Mouse (Mus musculus) heart, postnatal 0 days (tissue): ENCODE measurements around the gene Flt3l. TPM values are rescaled to one million over a fixed set of nuclear protein-coding genes. Genes with fewer than 3 reads are reported as not detected.
A peak's percentile ranks its signal among the peaks of the same experiment; 100 is the strongest.

ENCODE experiments used
- ATAC-seq: fragments of 200-750 bp; cut with Nextera tagmentation; 2 replicates; pipeline ENCODE4 v1.8.0; 2017; ENCODE audit warnings: low read depth, moderate number of reproducible peaks, moderate library complexity; ENCODE audit not compliant: insufficient read depth
- DNase-seq: peaks from one replicate; pipeline ENCODE4 v3.0.0-alpha.2; 2016; ENCODE audit warnings: low spot score
- H3K27ac ChIP-seq: fragments of 300-500 bp; sonication (generic); 2 replicates; pipeline ENCODE4 v1.5.1; 2014; ENCODE audit warnings: low read depth, mild to moderate bottlenecking
- H3K27me3 ChIP-seq: fragments of 300-500 bp; sonication (generic); 2 replicates; pipeline ENCODE4 v1.6.1; 2014; ENCODE audit warnings: low read length, mixed read lengths; ENCODE audit not compliant: control insufficient read depth, insufficient read depth
- H3K36me3 ChIP-seq: fragments of 300-500 bp; sonication (generic); replicated peaks from 2 replicates; pipeline ENCODE4 v1.6.1; 2014; ENCODE audit warnings: low read length, mixed read lengths; ENCODE audit not compliant: control insufficient read depth, insufficient read depth
- H3K4me1 ChIP-seq: fragments of 300-500 bp; sonication (generic); 2 replicates; pipeline ENCODE4 v1.6.1; 2014; ENCODE audit warnings: antibody characterized with exemption; ENCODE audit not compliant: control insufficient read depth, insufficient read depth
- H3K4me2 ChIP-seq: fragments of 300-500 bp; sonication (generic); 2 replicates; pipeline ENCODE4 v1.6.1; 2014; ENCODE audit warnings: low read depth, mild to moderate bottlenecking, low read length, moderate library complexity
- H3K4me3 ChIP-seq: fragments of 300-500 bp; sonication (generic); 2 replicates; pipeline ENCODE4 v1.5.1; 2014; ENCODE audit warnings: low read depth, low read length
- H3K9ac ChIP-seq: fragments of 300-500 bp; sonication (generic); replicated peaks from 2 replicates; pipeline ENCODE4 v1.6.1; 2014; ENCODE audit warnings: low read depth, low read length, mixed read lengths
- H3K9me3 ChIP-seq: fragments of 300-500 bp; sonication (generic); replicated peaks from 2 replicates; pipeline ENCODE4 v1.6.1; 2016; ENCODE audit warnings: low read length; ENCODE audit not compliant: control insufficient read depth
- CTCF ChIP-seq: IDR thresholded peaks from 2 replicates; pipeline ENCODE4 v1.5.1; 2016; ENCODE audit warnings: antibody characterized with exemption, control low read depth, low read depth
- EP300 ChIP-seq: IDR thresholded peaks from 2 replicates; pipeline ENCODE4 v1.6.1; 2016; ENCODE audit warnings: antibody characterized with exemption, low read depth
- WGBS: fragments of 180-500 bp; shearing (Covaris S2); extraction: QIAGEN DNeasy Blood & Tissue Kit; methylation state at CpG from one replicate; pipeline ENCODE4 v1.1.7; 2014; 5-methylcytosine and 5-hydroxymethylcytosine counted together
- polyA plus RNA-seq: library from polyadenylated mRNA; unstranded; fragments of >200 nt; fragmentation: Nextera tagmentation; extraction: Ambion mirVana; gene quantifications from 2 replicates; pipeline ENCODE4 v1.2.1, GENCODE M21; 2015
- total RNA-seq: library from RNA; depleted of rRNA; stranded (reverse); fragments of >200 nt; gene quantifications from 2 replicates; pipeline ENCODE4 v1.2.3, GENCODE M21; 2014; ENCODE audit warnings: low replicate concordance

Gene Flt3l
- total and polyA plus RNA-seq, 2 experiments from 2014 or later: 1.8 to 23.3 TPM

GRCm38 (mm10) chr7:45129776-45130512, 6.3 kb downstream of the Flt3l start:
- WGBS: 65% methylated on average over 15 of the region's 15 CpGs
- no peak for TF ChIP-seq CTCF
- TF ChIP-seq EP300: no peak
- ATAC-seq: no peak

GRCm38 (mm10) chr7:45129318-45129717, 6.9 kb downstream of the Flt3l start:
- ATAC-seq (peak; percentile 0; the same call in 1 of the 2 replicates), DNase-seq (peak; percentile 57)
- Histone ChIP-seq H3K27me3 (no peaks in the 10 kb centered on the region), H3K27ac (peak overlapping the region; percentile 81), H3K4me1 (peaks cover 23% of the 10 kb centered on the region), H3K9me3 (no peaks in the 10 kb centered on the region), H3K9ac (peak overlapping the region; percentile 52), H3K4me2 (peak overlapping the region; percentile 63), H3K4me3 (peak overlapping the region; percentile 45), H3K36me3 (peaks cover 23% of the 10 kb centered on the region)
- 6% methylated on average over 17 of the region's 17 CpGs for WGBS
- TF ChIP-seq CTCF (no peak), EP300 (no peak)

More at GRCm38 (mm10) chr7:45129776-45130512, 6.3 kb downstream of the Flt3l start:
- Histone ChIP-seq H3K27me3 (no peaks in the 10 kb centered on the region), H3K9me3 (no peaks in the 10 kb centered on the region), H3K36me3 (peaks cover 23% of the 10 kb centered on the region), H3K4me1 (peaks cover 23% of the 10 kb centered on the region), H3K27ac (peak overlapping the region; percentile 81; the same call in 1 of the 2 replicates), H3K4me3 (peak overlapping the region; percentile 45; the same call in 1 of the 2 replicates), H3K9ac (0 out of 2 replicates have a peak overlapping the region, but pooled peaks have one; percentile 52), H3K4me2 (peak overlapping the region; percentile 63)
- DNase-seq: no peak

- H3K4me2 ChIP-seq: peak within 1 kb of the TSS; percentile 87
- ATAC-seq: peak; percentile 90
- peak within 1 kb of the TSS; percentile 75 for H3K4me3 ChIP-seq
- peak; percentile 77; the same call in 1 of the 2 replicates for TF ChIP-seq EP300
- TF ChIP-seq CTCF: peak; percentile 83
- peak within 1 kb of the TSS; percentile 90 for H3K9ac ChIP-seq
- no peaks in the 10 kb centered on the region for H3K27me3 ChIP-seq
- peaks cover 23% of the 10 kb centered on the region for H3K4me1 ChIP-seq
- WGBS: under 1% methylated on average over 48 of the region's 48 CpGs
- peaks cover 23% of the 10 kb centered on the region for H3K36me3 ChIP-seq
- H3K9me3 ChIP-seq: no peaks in the 10 kb centered on the region
- H3K27ac ChIP-seq: peak within 1 kb of the TSS; percentile 84
- DNase-seq: peak; percentile 98
Measured at GRCm38 (mm10) chr7:45128624-45129246, 7.5 kb downstream of the Flt3l start, which contains the start of gene Rpl13a. Gene Rpl13a (minus strand): TSS chr7:45128761.

- no peaks in the 10 kb centered on the region for H3K27me3 ChIP-seq
- H3K9ac ChIP-seq: peak overlapping the region; percentile 90
- peak overlapping the region; percentile 84 for H3K27ac ChIP-seq
- H3K36me3 ChIP-seq: peaks cover 25% of the 10 kb centered on the region
- H3K4me3 ChIP-seq: peak overlapping the region; percentile 75
- TF ChIP-seq EP300 (no peak), CTCF (no peak)
- 1% methylated on average over 6 of the region's 6 CpGs for WGBS
- ATAC-seq (no peak), DNase-seq (no peak)
- H3K4me1 ChIP-seq: peaks cover 32% of the 10 kb centered on the region
- peak overlapping the region; percentile 87 for H3K4me2 ChIP-seq
- no peaks in the 10 kb centered on the region for H3K9me3 ChIP-seq
Measured at GRCm38 (mm10) chr7:45127700-45128224, 8.5 kb downstream of the Flt3l start.

- no peak for TF ChIP-seq CTCF
- no peak for TF ChIP-seq EP300
- H3K4me2 ChIP-seq: peak overlapping the region; percentile 87
- ATAC-seq: no peak
- 23% methylated on average over 21 of the region's 21 CpGs for WGBS
- H3K4me3 ChIP-seq: peak overlapping the region; percentile 75
- peaks cover 32% of the 10 kb centered on the region for H3K4me1 ChIP-seq
- no peaks in the 10 kb centered on the region for H3K9me3 ChIP-seq
- no peaks in the 10 kb centered on the region for H3K27me3 ChIP-seq
- no peak for DNase-seq
- H3K36me3 ChIP-seq: peaks cover 32% of the 10 kb centered on the region
- peak overlapping the region; percentile 84 for H3K27ac ChIP-seq
- peak overlapping the region; percentile 90; the same call in 1 of the 2 replicates for H3K9ac ChIP-seq
Measured at GRCm38 (mm10) chr7:45126844-45127699, 9.2 kb downstream of the Flt3l start.
